Mouse (Mus musculus): ENCODE results near the gene Mast1.

GRCm38 (mm10) chr8:84918646-84919045 is 18.5 kb downstream of the Mast1 start:
- TF ChIP-seq FLI1 (IDR thresholded peaks at IDR 0.05; ENCODE audit: low read length) (no peak), GATA1 (IDR thresholded peaks at IDR 0.05; ENCODE audit: borderline replicate concordance, low read length) (no peak)

Measured in megakaryocyte, embryonic 14.5 days (primary cell).